Mouse (Mus musculus): ENCODE measurements around the gene Pou2f1. TPM values are rescaled to one million over a fixed set of nuclear protein-coding genes. Genes with fewer than 3 reads are reported as not detected.

Pou2f1 gene
- total and polyA plus RNA-seq, 3 experiments: 7.6 to 11.4 (median 8.2) TPM

DNA sequence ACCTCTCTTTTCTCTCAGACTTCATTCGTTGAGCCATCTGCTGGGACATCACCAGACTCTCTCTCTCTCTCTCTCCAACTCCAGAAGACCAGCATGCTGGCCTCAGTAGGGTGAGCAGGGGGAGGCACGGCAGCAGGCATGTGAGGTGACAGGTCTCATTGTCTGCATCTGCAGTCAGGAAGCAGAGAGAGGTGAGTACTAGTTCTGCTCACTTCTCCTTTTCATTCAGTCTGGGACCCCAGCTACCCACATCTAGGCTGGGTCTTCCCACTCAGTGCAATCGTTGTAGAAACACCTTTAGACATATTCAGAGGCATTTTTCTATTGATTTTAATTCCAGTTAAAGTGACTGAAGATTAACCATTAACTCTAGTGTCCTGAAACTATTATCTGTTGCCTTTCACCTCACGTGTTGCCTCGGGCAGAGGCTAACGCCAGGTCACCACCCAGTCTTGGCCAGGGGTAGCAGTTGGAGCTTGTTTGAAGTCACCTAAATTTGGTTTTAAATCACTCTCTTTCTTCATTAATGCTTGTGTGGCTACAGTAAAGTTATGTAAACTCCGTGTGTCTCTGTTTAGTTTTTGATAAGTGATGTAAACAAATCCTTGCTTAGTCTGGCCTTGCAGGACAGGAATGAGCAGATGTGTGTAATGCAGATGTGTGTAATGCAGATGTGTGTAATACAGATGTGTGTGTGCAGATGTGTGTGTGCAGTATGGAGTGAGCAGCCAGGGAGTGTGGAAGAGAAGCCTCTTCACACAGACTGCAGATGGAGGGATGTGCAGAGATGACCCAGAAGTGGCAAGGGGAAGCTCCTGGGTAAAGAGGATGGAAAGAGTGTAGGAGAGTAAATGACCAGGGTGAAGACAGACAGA, 29.4 kb upstream of the Pou2f1 start:
- DNase-seq: no peak
- 67% methylated on average over 7 of the region's 7 CpGs for WGBS
- TF ChIP-seq EP300 (IDR thresholded peaks at IDR 0.05; ENCODE audit: insufficient read depth, low read depth, low read length) (no peak), POLR2A (IDR thresholded peaks at IDR 0.05; ENCODE audit: insufficient read depth, low read depth, low read length) (no peak), CTCF (IDR thresholded peaks at IDR 0.05) (no peak)
- intact Hi-C loops (cut with DNase I): no loop called here
- H3K79me2 ChIP-seq (replicated peaks; ENCODE audit: control insufficient read depth, insufficient read depth, low read length): no peaks in the 10 kb centered on the region
- H3K4me3 ChIP-seq: no peak overlapping the region
- H3K27me3 ChIP-seq (ENCODE audit: control insufficient read depth, insufficient read depth, low read length): no peaks in the 10 kb centered on the region
- H3K9ac ChIP-seq (ENCODE audit: low read depth, low read length): no peak overlapping the region
- no peaks in the 10 kb centered on the region for H3K36me3 ChIP-seq (ENCODE audit: control insufficient read depth, insufficient read depth, low read length)
- H3K4me1 ChIP-seq (ENCODE audit: control insufficient read depth, insufficient read depth, low read length): no peaks in the 10 kb centered on the region
- H3K27ac ChIP-seq: no peak overlapping the region

DNA sequence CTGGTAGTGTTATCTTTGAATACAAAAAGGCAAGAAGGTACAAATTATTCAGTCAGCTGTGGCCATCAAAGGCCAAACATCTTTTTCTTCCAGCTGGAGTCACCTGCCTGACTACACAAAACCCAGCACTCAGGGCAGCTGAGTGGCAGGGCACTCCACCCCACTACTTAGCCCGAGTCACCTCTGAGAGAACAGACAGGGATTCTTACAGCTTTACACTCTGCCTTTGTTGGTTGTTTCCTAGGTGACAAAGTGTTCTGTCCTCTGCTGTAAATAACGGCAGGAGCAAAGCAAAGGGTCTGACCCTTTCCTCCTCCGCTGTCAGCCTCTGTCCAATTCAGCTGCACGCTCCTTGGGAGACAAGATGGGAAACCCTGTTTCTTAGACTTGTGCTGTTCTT, 21.5 kb upstream of the Pou2f1 start:
- no peak for DNase-seq
- TF ChIP-seq CTCF (IDR thresholded peaks at IDR 0.05): no peak
- TF ChIP-seq POLR2A (IDR thresholded peaks at IDR 0.05; ENCODE audit: insufficient read depth, low read depth, low read length): no peak
- TF ChIP-seq EP300 (IDR thresholded peaks at IDR 0.05; ENCODE audit: insufficient read depth, low read depth, low read length): no peak
- WGBS: 48% methylated on average over 4 of the region's 4 CpGs
- H3K27ac ChIP-seq: no peak overlapping the region
- H3K36me3 ChIP-seq (ENCODE audit: control insufficient read depth, insufficient read depth, low read length): no peaks in the 10 kb centered on the region
- intact Hi-C loops (cut with DNase I): no loop called here
- no peaks in the 10 kb centered on the region for H3K4me1 ChIP-seq (ENCODE audit: control insufficient read depth, insufficient read depth, low read length)
- no peaks in the 10 kb centered on the region for H3K27me3 ChIP-seq (ENCODE audit: control insufficient read depth, insufficient read depth, low read length)
- H3K4me3 ChIP-seq: no peak overlapping the region
- H3K79me2 ChIP-seq (replicated peaks; ENCODE audit: control insufficient read depth, insufficient read depth, low read length): no peaks in the 10 kb centered on the region
- H3K9ac ChIP-seq (ENCODE audit: low read depth, low read length): no peak overlapping the region

DNA sequence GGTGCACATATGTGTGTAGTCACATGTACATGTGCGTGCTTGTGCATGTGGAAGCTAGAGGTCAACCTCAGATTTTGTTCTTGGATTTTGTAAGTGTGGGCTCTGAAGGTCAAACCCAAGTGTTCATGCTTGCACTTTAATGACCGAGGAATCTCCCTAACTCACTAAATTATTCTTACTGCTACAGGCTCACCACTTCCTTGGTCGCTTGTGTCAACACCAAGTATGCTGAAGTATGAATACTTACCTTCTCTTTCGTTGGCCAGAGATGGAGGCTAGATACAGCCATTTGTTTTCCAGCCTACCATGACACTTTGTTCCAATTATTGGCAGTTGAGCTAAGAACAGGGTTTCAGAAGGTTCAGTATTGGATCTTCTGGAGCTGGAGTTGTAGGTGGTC, 14.7 kb upstream of the Pou2f1 start:
- DNase-seq: no peak
- H3K79me2 ChIP-seq (replicated peaks; ENCODE audit: control insufficient read depth, insufficient read depth, low read length): no peaks in the 10 kb centered on the region
- H3K4me3 ChIP-seq: no peak overlapping the region
- intact Hi-C loops (cut with DNase I): no loop called here
- H3K4me1 ChIP-seq (ENCODE audit: control insufficient read depth, insufficient read depth, low read length): no peaks in the 10 kb centered on the region
- no peak overlapping the region for H3K9ac ChIP-seq (ENCODE audit: low read depth, low read length)
- no peak overlapping the region for H3K27ac ChIP-seq
- H3K36me3 ChIP-seq (ENCODE audit: control insufficient read depth, insufficient read depth, low read length): no peaks in the 10 kb centered on the region
- H3K27me3 ChIP-seq (ENCODE audit: control insufficient read depth, insufficient read depth, low read length): no peaks in the 10 kb centered on the region
- 87% methylated on average over 4 of the region's 4 CpGs for WGBS
- no peak for TF ChIP-seq POLR2A (IDR thresholded peaks at IDR 0.05; ENCODE audit: insufficient read depth, low read depth, low read length)
- TF ChIP-seq EP300 (IDR thresholded peaks at IDR 0.05; ENCODE audit: insufficient read depth, low read depth, low read length): no peak
- no peak for TF ChIP-seq CTCF (IDR thresholded peaks at IDR 0.05)

DNA sequence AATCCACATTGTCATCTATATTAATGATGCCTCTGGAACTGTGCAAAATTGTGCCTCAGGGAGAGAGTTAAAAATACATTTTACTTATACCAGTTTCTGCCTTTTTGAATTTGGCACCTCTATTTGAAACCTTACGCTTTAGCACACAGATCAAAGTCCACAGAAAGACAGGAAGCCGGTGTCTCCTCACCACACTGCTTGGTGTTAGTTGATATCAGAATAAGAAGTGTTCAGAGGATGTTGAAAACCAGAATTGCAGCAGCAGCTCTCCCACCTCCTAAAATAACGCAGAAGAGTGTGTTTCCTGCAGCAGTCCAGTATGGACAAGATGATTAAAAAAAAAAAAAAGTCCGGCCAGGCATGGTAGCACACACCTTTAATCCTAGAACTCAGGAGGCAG, 13.8 kb upstream of the Pou2f1 start:
- no peak overlapping the region for H3K27ac ChIP-seq
- 28% methylated on average over 4 of the region's 4 CpGs for WGBS
- intact Hi-C loops (cut with DNase I): no loop called here

DNA sequence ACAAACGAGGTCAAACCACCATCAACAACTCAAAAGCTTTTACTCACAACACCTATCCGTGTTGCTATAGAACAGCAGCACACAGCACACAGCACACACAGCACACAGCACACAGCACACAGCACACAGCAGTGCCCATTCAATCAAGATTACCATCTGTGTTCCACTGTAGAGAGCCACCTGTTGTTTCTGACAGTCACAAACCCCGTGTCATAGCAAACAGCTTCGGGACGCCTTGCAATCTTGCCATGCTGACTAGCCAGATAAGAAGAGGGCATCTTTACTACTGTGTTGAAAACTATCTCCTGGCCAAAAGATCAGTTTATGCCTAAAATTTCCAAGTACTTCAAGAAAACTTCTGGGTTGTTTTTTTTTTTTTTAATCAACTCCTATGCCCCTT, 12.1 kb upstream of the Pou2f1 start:
- intact Hi-C loops (cut with DNase I): no loop called here
- no peaks in the 10 kb centered on the region for H3K27me3 ChIP-seq (ENCODE audit: control insufficient read depth, insufficient read depth, low read length)
- H3K9ac ChIP-seq (ENCODE audit: low read depth, low read length): no peak overlapping the region
- no peaks in the 10 kb centered on the region for H3K36me3 ChIP-seq (ENCODE audit: control insufficient read depth, insufficient read depth, low read length)
- no peaks in the 10 kb centered on the region for H3K4me1 ChIP-seq (ENCODE audit: control insufficient read depth, insufficient read depth, low read length)
- H3K4me3 ChIP-seq: no peak overlapping the region
- WGBS: 52% methylated on average over 5 of the region's 5 CpGs
- H3K27ac ChIP-seq: no peak overlapping the region
- no peaks in the 10 kb centered on the region for H3K79me2 ChIP-seq (replicated peaks; ENCODE audit: control insufficient read depth, insufficient read depth, low read length)
- no peak for TF ChIP-seq EP300 (IDR thresholded peaks at IDR 0.05; ENCODE audit: insufficient read depth, low read depth, low read length)
- no peak for TF ChIP-seq POLR2A (IDR thresholded peaks at IDR 0.05; ENCODE audit: insufficient read depth, low read depth, low read length)
- TF ChIP-seq CTCF (IDR thresholded peaks at IDR 0.05): no peak
- no peak for DNase-seq

More for the DNA sequence above, 13.8 kb upstream of the Pou2f1 start:
- no peak for TF ChIP-seq EP300 (IDR thresholded peaks at IDR 0.05; ENCODE audit: insufficient read depth, low read depth, low read length)
- TF ChIP-seq CTCF (IDR thresholded peaks at IDR 0.05): no peak
- TF ChIP-seq POLR2A (IDR thresholded peaks at IDR 0.05; ENCODE audit: insufficient read depth, low read depth, low read length): no peak
- no peak overlapping the region for H3K9ac ChIP-seq (ENCODE audit: low read depth, low read length)
- no peaks in the 10 kb centered on the region for H3K36me3 ChIP-seq (ENCODE audit: control insufficient read depth, insufficient read depth, low read length)
- DNase-seq: no peak
- H3K4me1 ChIP-seq (ENCODE audit: control insufficient read depth, insufficient read depth, low read length): no peaks in the 10 kb centered on the region
- no peaks in the 10 kb centered on the region for H3K79me2 ChIP-seq (replicated peaks; ENCODE audit: control insufficient read depth, insufficient read depth, low read length)
- H3K27me3 ChIP-seq (ENCODE audit: control insufficient read depth, insufficient read depth, low read length): no peaks in the 10 kb centered on the region
- no peak overlapping the region for H3K4me3 ChIP-seq

DNA sequence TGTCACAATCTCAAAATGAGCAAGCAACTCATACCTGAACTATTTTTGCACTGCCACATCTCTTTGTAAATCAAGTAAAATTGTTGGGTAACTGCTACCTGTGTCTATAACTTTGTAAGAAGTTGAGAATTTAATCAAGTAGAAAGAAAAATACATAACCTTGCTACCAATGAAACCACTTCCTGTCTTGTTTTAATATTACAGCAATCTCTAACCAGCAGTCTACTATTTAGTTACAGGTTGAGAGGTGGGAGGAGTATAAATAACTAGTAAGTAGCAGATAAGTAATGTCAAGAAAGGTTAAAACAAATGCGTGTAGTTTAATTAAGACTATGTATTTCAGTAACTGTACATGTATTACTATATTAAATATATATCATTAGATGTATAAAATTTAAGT, 7.6 kb upstream of the Pou2f1 start:
- WGBS: 88% methylated on average over 1 of the region's 1 CpGs
- no peak for DNase-seq
- no peaks in the 10 kb centered on the region for H3K36me3 ChIP-seq (ENCODE audit: control insufficient read depth, insufficient read depth, low read length)
- H3K4me1 ChIP-seq (ENCODE audit: control insufficient read depth, insufficient read depth, low read length): no peaks in the 10 kb centered on the region
- H3K79me2 ChIP-seq (replicated peaks; ENCODE audit: control insufficient read depth, insufficient read depth, low read length): no peaks in the 10 kb centered on the region
- TF ChIP-seq CTCF (IDR thresholded peaks at IDR 0.05): no peak
- no peak for TF ChIP-seq EP300 (IDR thresholded peaks at IDR 0.05; ENCODE audit: insufficient read depth, low read depth, low read length)
- TF ChIP-seq POLR2A (IDR thresholded peaks at IDR 0.05; ENCODE audit: insufficient read depth, low read depth, low read length): no peak
- intact Hi-C loops (cut with DNase I): no loop called here
- H3K27ac ChIP-seq: no peak overlapping the region
- no peak overlapping the region for H3K9ac ChIP-seq (ENCODE audit: low read depth, low read length)
- H3K27me3 ChIP-seq (ENCODE audit: control insufficient read depth, insufficient read depth, low read length): no peaks in the 10 kb centered on the region
- H3K4me3 ChIP-seq: no peak overlapping the region
